Mouse (Mus musculus): ENCODE data around the gene Tacr1.
A peak's percentile ranks its signal among the peaks of the same experiment; 100 is the strongest.

DNA sequence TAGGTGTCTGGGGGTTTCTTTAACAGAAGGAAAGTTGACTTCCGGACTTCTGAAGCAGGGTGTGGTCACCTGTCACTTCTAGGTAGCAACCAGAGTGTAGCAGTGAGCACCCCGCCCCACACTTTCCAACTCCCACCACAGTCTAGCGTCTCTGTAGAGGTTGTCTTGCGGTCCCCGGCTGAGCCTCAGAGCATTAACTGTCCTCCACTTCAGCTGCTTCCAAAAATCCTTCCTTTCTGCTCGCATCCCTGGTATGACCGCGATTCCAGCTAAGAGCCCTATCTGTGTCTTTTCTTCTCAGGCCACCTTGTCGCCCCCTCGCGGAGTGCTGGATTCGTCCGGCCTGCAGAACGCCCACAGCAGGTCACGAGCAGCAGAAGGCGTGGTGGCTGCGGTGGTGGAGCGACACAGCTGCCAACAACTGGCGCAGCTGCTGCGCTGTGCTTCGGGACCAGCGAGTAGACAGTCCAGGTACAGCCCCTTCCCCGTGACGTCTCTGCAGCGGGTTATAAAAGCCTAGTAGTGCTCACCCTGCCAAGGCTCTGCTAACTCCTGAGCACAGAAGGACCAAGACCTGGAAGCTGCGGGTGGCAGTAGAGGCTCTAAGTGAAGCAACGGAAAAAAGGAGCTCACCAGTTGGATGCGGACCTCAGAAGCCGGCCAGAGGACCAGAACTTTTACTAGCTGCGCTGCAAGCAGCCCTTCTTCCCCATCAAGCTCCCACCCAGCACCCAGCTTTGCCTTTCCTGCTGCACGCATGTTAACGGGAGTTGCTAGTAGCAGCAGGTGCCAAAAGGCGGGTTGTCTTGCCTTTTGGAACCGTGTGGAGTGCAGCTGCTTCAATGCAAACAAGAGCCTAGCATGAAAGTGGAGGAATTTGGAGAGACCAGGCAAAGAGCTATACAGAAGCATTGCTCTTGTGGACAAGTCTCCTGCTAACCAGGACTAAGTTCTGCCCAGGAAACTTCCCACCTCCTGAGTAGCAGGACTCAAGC is 664 bp downstream of the Tacr1 start:
- TF ChIP-seq CTCF (IDR thresholded peaks at IDR 0.05) (peak; percentile 47), EP300 (IDR thresholded peaks at IDR 0.05) (no peak)

All from lung, postnatal 0 days (tissue).